Mouse (Mus musculus): ENCODE measurements around the gene Zc3h8.

Gene Zc3h8

DNA sequence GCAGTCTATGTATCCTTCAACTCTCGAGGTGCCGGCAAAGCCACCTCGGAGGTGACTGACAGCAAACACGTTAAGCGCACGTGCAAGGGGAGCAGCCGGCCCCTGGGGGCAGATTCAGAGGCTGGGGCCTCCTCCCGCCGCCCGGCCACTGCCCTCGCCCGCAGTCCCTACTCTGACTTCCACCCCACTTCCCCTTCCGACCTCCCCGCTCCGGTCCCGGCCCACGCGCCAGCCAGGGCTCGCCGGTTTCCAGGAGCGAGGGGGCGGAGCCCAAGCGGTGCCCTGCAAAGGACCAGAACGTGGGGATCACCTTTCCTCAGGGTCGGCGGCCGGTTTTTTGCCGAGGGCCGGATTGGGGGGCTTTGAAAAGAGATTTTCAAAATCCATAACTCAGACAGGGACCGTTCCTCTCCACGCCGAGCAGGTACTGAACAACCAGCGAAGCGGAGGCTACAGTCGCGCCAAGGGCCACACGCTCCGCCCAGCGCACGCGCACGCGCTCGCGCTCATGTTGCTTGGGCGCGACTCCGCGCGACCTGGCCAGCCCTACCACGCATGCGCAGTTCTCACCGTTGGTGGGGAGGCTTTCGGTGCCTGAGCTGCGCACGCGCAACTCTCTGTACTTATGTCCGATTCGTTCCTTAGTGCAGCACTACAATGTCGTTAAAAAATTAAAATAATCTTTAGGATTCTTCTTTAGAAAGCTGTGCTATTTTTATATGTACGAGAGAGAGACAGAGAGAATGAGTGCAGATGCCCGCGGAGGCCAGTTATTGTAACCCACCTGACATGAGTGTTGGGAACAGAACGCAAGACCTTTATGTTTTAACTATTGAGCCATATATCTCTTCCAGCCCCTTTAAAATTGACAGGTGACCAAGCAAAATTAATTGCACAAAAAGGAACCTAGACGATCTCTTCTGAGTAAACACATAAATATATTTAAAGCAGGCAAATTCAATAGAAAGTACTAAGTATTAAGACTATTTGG, at the start of gene Zc3h8:
TSS of gene Zc3h8 (minus strand) at position 540 of the 991 bp plus-strand sequence.
- peak; percentile 98 for DNase-seq (ENCODE audit: low read depth, low spot score)

DNA sequence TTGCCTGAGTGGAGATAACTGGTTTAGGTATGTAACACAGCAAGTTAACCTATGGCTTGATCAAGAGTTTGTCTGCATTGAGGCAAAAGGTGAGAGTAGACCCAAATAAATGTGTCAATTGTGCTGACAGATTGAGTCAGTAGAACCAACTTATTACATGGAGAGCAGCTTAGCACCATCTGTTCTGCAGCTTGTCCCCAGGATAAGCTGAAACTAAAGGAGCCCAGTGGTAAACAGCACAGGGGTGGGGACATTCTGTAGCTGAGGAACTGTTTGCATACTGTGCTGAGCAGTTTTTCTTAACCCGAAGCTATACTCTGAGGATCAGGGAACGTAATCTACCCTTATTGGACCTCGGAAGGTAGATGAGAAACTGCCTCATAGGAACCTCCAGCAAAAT, 40.9 kb upstream of the Zc3h8 start:
- DNase-seq (ENCODE audit: low read depth, low spot score), result no peak

DNA sequence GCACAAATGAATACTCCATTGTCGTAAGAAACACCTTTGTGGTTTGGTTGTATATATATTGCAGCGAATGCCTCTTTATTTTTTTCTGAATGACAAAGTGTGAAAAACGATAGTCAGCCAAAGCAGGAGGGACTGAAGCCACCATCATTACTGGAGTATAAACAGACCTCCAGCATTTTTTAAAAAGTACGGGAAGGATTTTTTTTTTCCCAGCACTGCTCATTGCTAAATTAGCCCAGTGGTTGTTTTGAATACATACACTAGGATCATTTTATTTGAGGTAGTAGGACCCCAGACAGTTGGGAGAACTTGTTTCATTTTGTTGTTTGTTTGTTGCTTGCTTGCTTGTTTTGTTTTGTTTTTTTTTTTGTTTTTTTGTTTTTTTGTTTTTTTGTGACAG, 31.7 kb upstream of the Zc3h8 start:
- DNase-seq (ENCODE audit: low read depth, low spot score), result no peak

DNA sequence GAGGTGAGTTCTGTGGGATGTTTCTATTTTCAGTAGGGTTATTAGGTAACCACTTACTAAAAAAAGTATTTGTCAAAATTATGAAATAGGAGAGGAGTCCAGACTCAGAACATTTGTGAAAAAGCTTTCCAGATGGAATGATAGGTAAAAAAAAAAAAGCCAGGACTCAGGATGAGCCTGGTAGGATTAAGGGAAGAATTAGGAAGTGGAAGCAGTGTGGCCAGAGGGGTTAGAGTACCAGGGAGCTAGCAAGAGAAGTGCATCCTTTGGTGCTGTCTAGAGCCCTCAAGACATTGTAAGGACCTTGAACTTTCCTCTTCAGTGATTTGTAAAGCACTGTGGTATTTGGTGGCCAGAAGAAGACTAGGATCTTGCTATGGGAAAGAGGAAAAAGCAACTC, 28.4 kb upstream of the Zc3h8 start:
- DNase-seq (ENCODE audit: low read depth, low spot score), result no peak

DNA sequence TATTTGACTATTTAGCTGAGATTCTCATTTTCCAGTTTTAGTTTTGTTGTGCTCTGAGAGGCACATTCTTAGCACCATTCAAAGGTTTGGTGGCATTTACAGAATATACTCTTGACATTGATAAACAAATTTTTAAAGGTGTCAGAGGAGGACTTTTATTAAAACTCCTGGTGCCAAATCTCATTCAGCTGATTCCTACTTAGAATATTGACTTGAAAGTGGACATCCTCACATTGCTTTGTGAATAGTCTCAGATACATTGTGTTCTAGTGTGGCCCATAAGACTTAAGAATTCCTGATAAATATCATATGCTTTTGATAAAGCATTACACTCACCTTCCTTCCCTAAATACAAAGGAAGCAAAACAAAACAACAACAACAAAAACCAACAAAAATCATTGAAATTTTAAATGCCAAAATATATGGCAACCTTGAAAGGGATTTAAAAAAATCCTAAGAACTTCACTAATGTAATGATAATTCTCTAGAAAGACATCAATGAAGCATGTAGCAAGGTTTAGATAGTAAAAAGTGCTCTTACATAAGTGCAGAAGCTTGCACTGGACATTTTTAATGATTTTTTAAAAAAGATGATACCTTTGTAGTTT, 24.7 kb upstream of the Zc3h8 start:
- DNase-seq (ENCODE audit: low read depth, low spot score), result no peak

DNA sequence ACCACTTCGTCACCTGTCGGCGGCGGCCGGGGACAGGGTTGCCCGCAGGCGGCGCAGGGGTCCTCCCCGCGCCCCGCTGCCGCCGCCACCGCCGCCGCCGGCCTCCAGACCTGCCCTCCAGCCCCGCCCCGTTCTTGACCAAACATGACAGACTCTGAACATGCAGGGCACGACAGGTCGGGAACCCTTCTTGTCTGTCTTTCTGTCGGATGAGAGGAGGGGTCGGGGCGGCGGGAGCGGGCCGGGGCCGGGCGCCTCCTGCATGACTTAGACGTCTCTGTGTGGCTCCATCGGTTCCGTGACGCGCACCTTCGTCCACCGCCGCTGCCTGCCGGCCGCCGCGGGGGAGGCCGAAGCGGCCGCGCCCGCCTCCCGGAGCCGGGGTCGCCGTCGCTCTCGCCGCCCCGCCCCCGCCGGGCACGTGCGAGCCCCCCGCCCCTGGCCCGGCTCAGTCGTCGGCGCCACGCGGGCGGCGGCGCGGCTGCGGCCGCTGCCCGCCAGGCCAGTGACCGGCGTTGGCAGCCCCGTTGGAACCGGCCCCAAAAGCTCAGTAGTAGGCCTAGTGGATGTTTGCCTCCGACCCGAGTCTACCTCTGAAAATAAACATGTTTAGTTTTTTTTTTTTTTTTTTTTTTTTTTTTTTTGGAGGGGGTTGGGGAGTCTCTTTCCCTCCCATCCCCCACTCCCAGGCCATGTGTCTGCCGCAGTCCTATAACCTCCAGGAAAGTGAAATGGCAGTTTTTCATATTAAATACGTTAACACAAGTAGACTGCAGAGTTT, 24.0 kb upstream of the Zc3h8 start, which contains the start of gene Gm10762:
TSS of gene Gm10762 (minus strand) at position 65 of the 781 bp plus-strand sequence.
- DNase-seq (ENCODE audit: low read depth, low spot score), result peak; percentile 84

DNA sequence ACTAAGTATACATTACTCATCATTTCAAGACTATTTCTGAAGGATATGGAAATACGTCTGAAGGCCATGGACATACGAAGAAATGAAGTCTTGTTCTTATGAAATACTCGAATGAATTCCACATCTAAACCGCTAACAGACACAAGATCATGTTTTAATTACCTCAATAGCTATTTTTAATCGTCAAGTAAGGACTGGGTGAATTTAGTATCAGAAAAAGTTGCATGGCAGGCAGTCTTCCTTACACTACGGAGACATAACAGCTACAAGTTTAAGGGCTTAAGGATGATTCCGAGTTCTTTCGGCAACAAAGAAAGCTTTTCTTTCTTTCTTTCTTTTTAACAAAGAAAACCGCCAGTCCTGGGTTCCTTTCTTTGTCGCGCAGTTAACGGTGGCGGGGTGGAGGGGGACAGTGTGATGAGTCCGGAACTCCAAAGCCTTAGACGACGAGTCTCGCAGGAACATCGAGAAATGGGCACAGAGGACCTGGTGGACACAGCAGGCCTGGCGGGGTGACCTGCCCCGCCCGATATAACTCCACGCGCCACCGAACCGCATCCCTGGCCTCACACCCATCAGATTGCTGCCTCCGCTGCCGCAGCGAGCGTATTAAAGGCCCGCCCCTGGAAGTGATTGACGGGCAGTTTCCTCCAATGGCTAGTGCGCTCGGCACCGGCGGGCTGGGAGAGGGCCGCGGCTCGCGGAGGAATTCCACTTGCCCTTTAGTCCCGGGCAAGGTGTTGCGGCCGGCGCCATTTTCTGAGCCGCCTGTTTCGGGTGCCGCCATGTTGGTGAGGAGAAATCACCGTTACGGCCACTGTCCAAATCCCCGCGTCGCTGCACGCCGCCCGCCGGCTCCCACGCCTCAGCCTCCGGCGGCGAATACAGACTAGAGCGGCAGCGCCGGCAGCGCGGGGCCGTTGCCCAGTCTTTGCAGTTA, 23.0 kb upstream of the Zc3h8 start, which contains the start of gene Zc3h6:
TSS of gene Zc3h6 (plus strand) at position 762 of the 940 bp plus-strand sequence.
- peak; percentile 96 for DNase-seq (ENCODE audit: low read depth, low spot score)

DNA sequence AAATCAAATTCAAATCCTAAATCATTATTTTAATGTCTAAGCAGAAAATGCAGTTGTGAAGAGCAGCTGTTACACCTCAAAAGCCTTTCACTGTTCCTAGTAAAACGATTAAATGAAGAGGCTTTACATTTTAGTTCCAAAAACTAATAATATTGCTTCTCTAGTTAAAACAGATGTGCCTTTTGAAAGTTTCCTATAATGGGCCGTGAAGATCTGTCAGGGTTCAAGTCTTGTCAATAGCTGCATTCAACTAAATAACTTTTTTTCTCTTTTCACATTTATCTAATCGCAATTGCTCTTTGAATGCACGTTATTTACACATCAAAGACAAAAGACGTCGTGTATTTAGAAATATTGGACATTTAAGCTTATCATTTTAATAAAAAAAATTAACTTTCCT, 22.4 kb upstream of the Zc3h8 start:
- no peak for DNase-seq (ENCODE audit: low read depth, low spot score)

DNA sequence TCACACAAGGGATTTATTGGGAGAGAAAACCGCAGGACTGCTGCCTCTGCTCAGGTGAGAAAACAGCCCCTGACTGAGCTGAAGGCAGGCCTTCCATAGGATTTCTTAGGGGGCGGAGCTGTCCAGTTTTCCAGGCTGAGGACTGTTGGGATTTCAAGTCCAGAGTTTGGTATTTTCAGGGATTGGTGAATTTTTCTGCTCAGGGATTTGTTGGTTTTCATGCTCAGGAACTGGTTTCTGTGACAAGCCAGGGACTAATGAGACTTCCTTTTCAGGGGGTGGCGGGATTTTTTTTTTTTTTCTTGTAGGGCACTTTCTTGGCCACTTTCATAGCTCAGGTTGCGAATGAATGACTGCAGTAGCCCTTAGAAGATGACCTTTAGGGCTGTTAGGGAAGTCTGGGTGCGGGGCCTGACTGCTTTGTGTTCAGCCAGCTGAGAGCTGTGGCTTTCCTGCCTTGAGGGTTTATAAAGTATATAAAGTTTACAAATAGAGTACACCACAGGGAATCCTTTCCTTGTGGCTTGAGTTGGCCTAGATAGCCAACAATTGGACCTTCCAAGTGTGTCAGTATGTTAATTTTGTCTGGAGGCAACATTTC, 21.7 kb upstream of the Zc3h8 start:
- DNase-seq (ENCODE audit: low read depth, low spot score), result peak; percentile 57

DNA sequence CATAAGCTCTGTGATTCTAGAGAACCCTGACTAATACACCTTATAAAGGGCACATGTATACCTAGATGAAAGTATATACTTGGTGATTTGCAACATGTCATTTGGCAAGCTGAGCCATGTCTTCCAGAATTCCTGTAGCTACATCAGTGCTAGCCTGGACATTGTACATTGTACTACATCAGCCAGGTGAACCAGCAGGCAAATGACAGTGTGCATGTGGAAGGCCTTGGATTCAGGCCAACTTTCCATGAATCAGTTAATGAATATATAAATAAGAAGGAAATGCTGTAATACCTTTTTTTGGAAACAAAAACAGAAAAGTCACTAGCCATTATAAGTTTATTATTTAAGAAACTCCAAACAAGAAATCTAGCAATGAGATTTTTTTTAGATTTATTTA, 10.3 kb upstream of the Zc3h8 start:
- no peak for DNase-seq (ENCODE audit: low read depth, low spot score)

DNA sequence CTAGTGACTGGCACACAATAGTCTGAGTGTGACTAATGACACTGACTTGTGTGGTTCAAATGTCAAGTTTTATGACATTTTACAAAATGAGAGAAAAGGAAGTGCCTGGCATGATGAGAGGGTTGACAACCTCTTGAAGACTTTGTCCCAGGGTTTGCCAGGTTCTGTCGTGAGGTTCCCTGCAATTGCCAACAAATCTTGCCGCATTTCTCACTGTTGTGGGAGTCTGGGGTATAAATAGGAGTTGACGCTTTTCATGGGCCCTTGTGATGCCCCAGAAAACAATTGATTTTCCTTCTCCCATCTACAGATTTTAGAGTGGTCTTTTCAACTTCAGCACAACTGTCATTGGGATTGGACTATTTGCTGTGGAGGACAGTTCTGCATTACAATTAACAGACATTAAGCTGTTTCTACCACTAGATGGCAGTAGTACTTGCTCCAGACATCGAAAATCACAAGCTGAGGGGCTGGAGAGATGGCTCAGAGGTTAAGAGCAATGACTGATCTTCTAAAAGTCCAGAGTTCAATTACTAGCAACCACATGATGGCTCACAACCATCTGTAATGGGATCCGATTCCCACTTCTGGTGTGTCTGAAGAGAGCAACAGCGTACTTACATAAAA, 4.2 kb upstream of the Zc3h8 start:
- peak; percentile 81 for DNase-seq (ENCODE audit: low read depth, low spot score)

DNA sequence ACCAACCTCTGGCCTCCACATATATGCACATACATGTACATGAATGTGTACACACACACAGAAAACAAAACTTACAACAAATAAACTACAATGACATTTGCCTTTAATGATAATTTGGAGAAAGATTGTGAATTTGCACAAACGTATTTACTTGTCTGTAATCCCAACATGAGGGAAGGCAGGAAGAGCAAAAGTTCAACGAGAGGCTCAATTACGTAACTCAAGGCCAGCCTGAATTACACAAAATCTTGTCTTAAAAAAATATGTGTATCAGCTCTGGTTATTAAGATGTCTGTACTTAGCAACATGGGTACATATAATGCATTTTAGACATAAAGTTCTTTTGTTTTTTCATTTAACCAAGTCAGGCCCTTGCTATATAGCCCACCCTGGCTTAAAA, 7.6 kb downstream of the Zc3h8 start:
- no peak for DNase-seq (ENCODE audit: low read depth, low spot score)

DNA sequence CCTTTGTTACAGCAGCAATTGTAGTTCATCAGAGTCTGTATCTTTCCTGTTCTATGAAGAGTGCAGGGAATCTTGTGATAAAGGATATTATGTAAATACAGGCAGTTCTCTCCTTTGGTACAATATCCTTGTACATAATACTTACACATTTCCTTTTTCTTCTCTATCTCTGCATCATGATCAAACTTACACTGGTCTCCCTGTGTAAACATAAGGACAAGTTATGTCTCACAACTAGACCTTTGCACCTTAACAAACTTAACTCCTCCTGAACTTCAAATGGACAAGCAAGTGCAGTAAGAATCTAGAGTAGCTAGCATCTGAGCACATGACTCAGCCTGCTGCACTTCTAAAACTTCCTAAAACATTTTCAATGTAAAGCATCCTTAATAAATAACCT, 13.2 kb downstream of the Zc3h8 start:
- no peak for DNase-seq (ENCODE audit: low read depth, low spot score)

DNA sequence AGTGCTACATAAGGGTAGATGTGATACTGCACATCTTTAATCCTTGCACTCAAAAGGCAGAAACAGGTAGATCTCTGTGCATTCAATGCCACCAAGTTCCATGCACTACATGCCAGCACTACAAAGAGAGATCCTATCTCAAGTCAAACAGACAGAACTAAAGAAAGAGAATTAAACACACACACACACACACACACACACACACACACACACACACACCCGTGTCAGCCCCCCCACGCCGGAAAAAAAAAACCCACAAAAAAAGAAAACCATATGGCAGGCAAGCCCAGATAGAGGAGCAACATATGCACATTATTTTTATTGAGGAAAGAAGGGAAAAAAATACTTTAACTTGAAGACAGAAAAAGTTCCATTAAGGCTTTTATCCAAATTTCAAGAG, 15.4 kb downstream of the Zc3h8 start:
- DNase-seq (ENCODE audit: low read depth, low spot score), result no peak

DNA sequence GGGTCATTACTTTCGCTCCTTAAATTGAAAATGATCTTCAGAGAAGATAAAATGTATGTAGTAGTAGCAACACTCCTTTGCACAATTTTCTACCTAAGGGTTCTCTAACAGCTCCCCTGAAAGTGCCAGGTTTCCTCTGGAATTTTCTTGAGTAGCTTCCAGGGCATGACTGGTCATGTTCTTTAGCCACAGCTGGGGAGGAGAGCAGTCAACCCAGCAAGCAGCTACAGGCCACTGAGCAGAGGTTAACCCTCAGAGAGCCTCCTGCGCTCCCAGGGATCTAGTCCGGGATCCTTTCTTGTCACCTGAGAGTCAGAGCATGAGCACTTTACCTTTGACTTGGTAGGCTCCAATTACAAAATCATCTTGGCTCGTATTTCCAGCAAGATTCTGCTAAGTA, 19.1 kb downstream of the Zc3h8 start:
- no peak for DNase-seq (ENCODE audit: low read depth, low spot score)

DNA sequence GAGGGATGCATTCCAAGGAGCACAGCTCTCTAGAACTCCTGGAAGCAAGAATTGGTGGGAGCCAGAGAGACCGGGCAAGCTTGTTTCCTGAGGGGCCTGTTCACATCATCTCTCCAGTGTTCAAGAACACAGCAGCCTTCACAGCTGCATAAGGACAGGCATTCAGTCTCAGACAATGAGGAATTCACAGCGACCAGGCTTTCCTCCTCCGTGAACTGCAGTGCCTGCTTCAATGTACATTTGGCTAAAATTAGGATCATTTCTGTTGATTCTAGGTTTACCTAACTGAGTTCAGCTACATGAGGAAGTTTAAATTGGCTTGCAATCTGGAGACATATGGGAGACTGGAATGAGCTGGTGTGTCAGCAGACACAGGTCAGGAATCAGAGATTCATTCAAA, 27.3 kb downstream of the Zc3h8 start:
- DNase-seq (ENCODE audit: low read depth, low spot score), result no peak

DNA sequence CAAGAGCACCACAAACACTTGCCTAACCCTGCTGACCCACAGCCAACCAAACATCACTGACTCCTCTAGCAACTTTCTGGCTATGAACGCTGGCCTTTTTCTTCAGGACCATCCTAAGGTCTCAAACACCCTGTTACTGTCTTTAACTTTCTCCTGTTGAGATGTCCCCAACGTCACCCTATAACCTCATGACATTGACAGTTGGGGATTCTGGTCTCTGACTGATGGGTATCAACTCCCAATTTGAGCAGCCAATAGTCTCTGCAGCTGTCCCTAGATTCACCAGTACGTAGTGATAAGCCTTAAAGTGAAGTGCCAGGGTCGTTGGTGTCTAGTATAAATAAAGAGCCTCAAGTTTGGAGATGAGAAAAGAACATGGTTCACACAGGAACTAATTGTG, 28.9 kb downstream of the Zc3h8 start:
- no peak for DNase-seq (ENCODE audit: low read depth, low spot score)

DNA sequence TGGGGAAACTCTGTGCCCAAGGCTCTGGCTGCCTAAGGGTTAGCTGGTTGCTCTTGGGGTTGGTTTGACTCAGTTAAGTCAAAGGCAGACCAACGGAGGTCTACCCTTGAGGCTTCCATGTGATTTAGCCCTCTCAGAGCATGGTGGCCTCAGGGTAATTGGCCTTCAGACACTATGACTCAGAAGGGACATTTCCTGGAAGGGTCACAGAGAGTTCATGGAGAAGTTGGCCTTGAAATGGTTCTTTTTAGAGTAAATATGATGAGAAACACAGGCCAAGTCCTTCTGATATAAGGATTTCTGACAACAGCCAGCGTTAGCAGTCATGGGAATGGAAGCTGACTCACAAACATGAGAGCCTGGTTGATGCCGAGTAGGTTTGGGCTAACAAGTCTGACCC, 40.2 kb downstream of the Zc3h8 start:
- no peak for DNase-seq (ENCODE audit: low read depth, low spot score)

DNA sequence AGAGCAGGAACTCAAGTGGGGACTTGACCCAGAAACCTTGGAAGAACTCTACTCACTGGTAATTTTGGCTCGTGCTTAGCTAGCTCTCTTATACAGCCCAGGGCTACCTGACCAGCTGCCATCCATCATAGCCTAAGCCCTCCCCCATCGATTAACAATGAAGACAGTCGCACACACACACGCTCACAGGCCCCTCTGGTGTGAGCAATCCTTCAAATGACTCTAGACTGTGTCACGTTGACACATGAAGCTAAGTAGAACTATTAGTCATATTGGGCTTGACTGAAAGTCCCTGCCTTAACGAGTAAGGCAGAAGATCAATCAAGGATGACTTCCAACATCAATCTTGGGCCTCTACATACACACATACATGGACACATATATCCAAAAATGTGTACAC, 41.0 kb downstream of the Zc3h8 start:
- no peak for DNase-seq (ENCODE audit: low read depth, low spot score)

DNA sequence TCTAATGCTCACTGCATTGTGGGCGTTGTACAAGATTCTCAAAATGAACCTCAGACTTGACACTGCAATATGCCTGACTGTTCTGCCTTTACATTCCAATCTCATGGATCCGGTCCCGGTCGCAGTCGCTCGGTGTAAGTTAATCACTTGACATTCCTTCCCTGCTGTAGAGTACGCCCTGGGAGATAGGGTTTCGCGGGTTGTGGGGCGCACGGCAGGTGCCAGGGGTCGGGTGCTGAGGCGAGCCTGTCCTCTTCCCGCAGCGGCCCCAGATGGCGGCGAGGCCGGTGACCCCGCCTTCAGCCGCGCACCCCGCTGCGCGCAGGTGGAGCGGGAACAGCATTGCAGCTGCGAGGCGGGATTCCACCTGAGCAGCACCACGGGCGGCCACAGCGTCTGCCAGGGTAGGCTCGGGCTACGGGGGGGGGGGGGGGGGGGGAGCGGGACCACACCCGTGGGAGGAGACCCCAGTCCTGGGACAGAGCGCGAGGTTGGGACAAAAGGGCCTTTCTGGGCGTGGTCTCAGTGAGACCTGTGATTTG, 51.6 kb downstream of the Zc3h8 start:
- peak; percentile 84 for DNase-seq (ENCODE audit: low read depth, low spot score)
